Mouse (Mus musculus): ENCODE results near the gene Sytl5. TPM values are rescaled to one million over a fixed set of nuclear protein-coding genes. Genes with fewer than 3 reads are reported as not detected.

Gene Sytl5
- 0.11 and 0.23 TPM in 2 replicates for polyA plus RNA-seq (2014; fragmentation: Nextera tagmentation; extraction: Ambion mirVana)

GRCm38 (mm10) chrX:9885322-9885721 is at the start of gene Sytl5:
Sytl5 (plus strand) TSS chrX:9885622.
- no peak within 1 kb of the TSS for H3K27ac ChIP-seq (replicated peaks; ENCODE audit: low read depth, low read length)
- H3K9me3 ChIP-seq (ENCODE audit: control insufficient read depth, low read length) = no peaks in the 10 kb centered on the region
- no peaks in the 10 kb centered on the region for H3K27me3 ChIP-seq (ENCODE audit: control insufficient read depth, insufficient read depth, low read length)
- H3K4me2 ChIP-seq (ENCODE audit: low read depth, severe bottlenecking) = no peak within 1 kb of the TSS
- H3K9ac ChIP-seq (ENCODE audit: low read length) = no peak within 1 kb of the TSS
- ATAC-seq (ENCODE audit: insufficient number of reproducible peaks, low FRiP score, low TSS enrichment, low read depth) (no peak), DNase-seq (ENCODE audit: low spot score) (no peak)
- WGBS = 66% methylated on average over 2 of the region's 2 CpGs
- no peak within 1 kb of the TSS for H3K4me3 ChIP-seq (ENCODE audit: low read depth, low read length)
- H3K4me1 ChIP-seq (ENCODE audit: control insufficient read depth, insufficient read depth, low read length) = no peaks in the 10 kb centered on the region
- H3K36me3 ChIP-seq (ENCODE audit: control insufficient read depth, insufficient read depth, low read length) = no peaks in the 10 kb centered on the region

GRCm38 (mm10) chrX:9846628-9847027 is 38.8 kb upstream of the Sytl5 start, which contains the start of gene Hypm:
Hypm (plus strand) TSS chrX:9846928.
- no peaks in the 10 kb centered on the region for H3K36me3 ChIP-seq (ENCODE audit: control insufficient read depth, insufficient read depth, low read length)
- ATAC-seq (ENCODE audit: insufficient number of reproducible peaks, low FRiP score, low TSS enrichment, low read depth) = no peak
- WGBS = 74% methylated on average over 3 of the region's 3 CpGs
- H3K9me3 ChIP-seq (ENCODE audit: control insufficient read depth, low read length) = no peaks in the 10 kb centered on the region
- no peaks in the 10 kb centered on the region for H3K4me1 ChIP-seq (ENCODE audit: control insufficient read depth, insufficient read depth, low read length)
- DNase-seq (ENCODE audit: low spot score) = no peak
- H3K27ac ChIP-seq (replicated peaks; ENCODE audit: low read depth, low read length) = no peak within 1 kb of the TSS
- H3K4me2 ChIP-seq (ENCODE audit: low read depth, severe bottlenecking) = no peak within 1 kb of the TSS
- no peak within 1 kb of the TSS for H3K9ac ChIP-seq (ENCODE audit: low read length)
- H3K27me3 ChIP-seq (ENCODE audit: control insufficient read depth, insufficient read depth, low read length) = no peaks in the 10 kb centered on the region
- H3K4me3 ChIP-seq (ENCODE audit: low read depth, low read length) = no peak within 1 kb of the TSS

GRCm38 (mm10) chrX:9849403-9849802 is 36.0 kb upstream of the Sytl5 start, which contains the start of gene H2al3:
H2al3 (plus strand) TSS chrX:9849703.
- no peak within 1 kb of the TSS for H3K27ac ChIP-seq (replicated peaks; ENCODE audit: low read depth, low read length)
- DNase-seq (ENCODE audit: low spot score) = no peak
- H3K4me3 ChIP-seq (ENCODE audit: low read depth, low read length) = no peak within 1 kb of the TSS
- H3K9me3 ChIP-seq (ENCODE audit: control insufficient read depth, low read length) = no peaks in the 10 kb centered on the region
- no peak for ATAC-seq (ENCODE audit: insufficient number of reproducible peaks, low FRiP score, low TSS enrichment, low read depth)
- H3K27me3 ChIP-seq (ENCODE audit: control insufficient read depth, insufficient read depth, low read length) = no peaks in the 10 kb centered on the region
- no peak within 1 kb of the TSS for H3K9ac ChIP-seq (ENCODE audit: low read length)
- 69% methylated on average over 1 of the region's 1 CpGs for WGBS
- no peaks in the 10 kb centered on the region for H3K4me1 ChIP-seq (ENCODE audit: control insufficient read depth, insufficient read depth, low read length)
- H3K36me3 ChIP-seq (ENCODE audit: control insufficient read depth, insufficient read depth, low read length) = no peaks in the 10 kb centered on the region
- no peak within 1 kb of the TSS for H3K4me2 ChIP-seq (ENCODE audit: low read depth, severe bottlenecking)

DNA sequence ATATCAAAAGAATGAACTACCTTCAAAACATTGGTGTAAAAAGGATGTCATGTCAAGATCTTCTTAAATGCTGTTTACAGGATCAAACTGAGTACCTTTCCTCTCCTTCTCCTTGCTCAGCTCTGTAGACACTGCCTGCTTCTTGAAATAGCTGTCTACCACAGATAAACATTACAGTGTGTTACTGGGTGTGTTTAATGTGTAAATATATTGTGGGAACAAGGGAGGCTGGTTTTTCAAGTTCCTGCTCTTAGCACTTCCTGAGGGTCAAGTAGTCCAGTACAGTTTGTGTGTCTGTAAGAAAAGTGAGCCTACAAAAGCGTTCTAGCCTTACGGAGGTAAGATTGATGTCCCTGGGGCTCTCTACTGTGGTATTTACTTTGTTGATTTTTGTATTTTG is 23.6 kb upstream of the Sytl5 start:
- Histone ChIP-seq H3K27ac (replicated peaks; ENCODE audit: low read depth, low read length) (no peak overlapping the region), H3K4me3 (ENCODE audit: low read depth, low read length) (no peak overlapping the region), H3K9ac (ENCODE audit: low read length) (no peak overlapping the region), H3K4me1 (ENCODE audit: control insufficient read depth, insufficient read depth, low read length) (no peaks in the 10 kb centered on the region), H3K27me3 (ENCODE audit: control insufficient read depth, insufficient read depth, low read length) (no peaks in the 10 kb centered on the region), H3K4me2 (ENCODE audit: low read depth, severe bottlenecking) (no peak overlapping the region), H3K36me3 (ENCODE audit: control insufficient read depth, insufficient read depth, low read length) (no peaks in the 10 kb centered on the region), H3K9me3 (ENCODE audit: control insufficient read depth, low read length) (no peaks in the 10 kb centered on the region)
- DNase-seq (ENCODE audit: low spot score) (no peak), ATAC-seq (ENCODE audit: insufficient number of reproducible peaks, low FRiP score, low TSS enrichment, low read depth) (no peak)
- WGBS = 87% methylated on average over 2 of the region's 2 CpGs

DNA sequence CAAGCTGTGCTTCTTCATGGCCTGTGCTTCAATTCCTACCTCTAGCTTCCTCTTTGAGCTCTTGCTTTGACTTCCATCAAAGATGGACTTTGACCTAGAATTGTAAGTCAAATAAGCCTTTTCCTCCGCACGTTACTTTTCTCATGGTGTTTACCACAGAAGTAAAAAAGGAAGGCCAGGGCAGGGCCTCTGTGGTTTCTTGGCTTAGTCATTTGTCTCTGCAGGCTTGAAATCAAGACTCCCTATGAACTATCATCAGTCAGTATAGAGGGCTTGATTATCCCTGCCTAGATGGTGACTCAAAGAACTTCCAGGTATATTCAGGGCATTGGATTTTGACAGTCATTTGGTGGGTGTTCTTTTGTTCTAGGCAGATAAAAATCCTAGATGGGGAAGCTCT is 9.9 kb upstream of the Sytl5 start:
- H3K9me3 ChIP-seq (ENCODE audit: control insufficient read depth, low read length) = no peaks in the 10 kb centered on the region
- 88% methylated on average over 2 of the region's 2 CpGs for WGBS
- no peaks in the 10 kb centered on the region for H3K36me3 ChIP-seq (ENCODE audit: control insufficient read depth, insufficient read depth, low read length)

DNA sequence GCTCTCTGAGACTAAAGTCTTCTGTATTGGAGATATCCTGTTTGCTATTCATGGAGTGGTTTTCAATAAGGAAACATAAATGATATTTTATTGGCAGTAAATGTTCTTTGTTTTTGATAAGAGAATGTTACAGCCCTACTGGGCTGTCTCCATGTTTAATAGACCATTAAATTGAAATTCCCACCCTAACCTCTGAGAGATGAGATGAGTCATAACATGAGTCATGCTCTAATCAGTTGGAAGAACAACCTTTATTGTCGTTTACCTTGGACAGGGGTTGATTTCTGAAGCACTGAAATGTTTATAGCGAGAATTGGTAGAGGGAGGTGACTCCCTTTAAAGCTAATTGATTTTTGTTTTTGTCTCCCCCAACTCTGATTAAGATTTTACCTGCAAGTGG is 24.1 kb downstream of the Sytl5 start:
- Histone ChIP-seq H3K4me1 (ENCODE audit: control insufficient read depth, insufficient read depth, low read length) (no peaks in the 10 kb centered on the region), H3K27ac (replicated peaks; ENCODE audit: low read depth, low read length) (no peak overlapping the region), H3K9ac (ENCODE audit: low read length) (no peak overlapping the region), H3K27me3 (ENCODE audit: control insufficient read depth, insufficient read depth, low read length) (no peaks in the 10 kb centered on the region), H3K4me3 (ENCODE audit: low read depth, low read length) (no peak overlapping the region), H3K36me3 (ENCODE audit: control insufficient read depth, insufficient read depth, low read length) (no peaks in the 10 kb centered on the region), H3K4me2 (ENCODE audit: low read depth, severe bottlenecking) (no peak overlapping the region), H3K9me3 (ENCODE audit: control insufficient read depth, low read length) (no peaks in the 10 kb centered on the region)
- DNase-seq (ENCODE audit: low spot score) = no peak
- ATAC-seq (ENCODE audit: insufficient number of reproducible peaks, low FRiP score, low TSS enrichment, low read depth) = no peak
- WGBS = 71% methylated on average over 2 of the region's 2 CpGs

More for the DNA sequence above, 9.9 kb upstream of the Sytl5 start:
- DNase-seq (ENCODE audit: low spot score) = no peak
- Histone ChIP-seq H3K27ac (replicated peaks; ENCODE audit: low read depth, low read length) (no peak overlapping the region), H3K4me3 (ENCODE audit: low read depth, low read length) (no peak overlapping the region), H3K27me3 (ENCODE audit: control insufficient read depth, insufficient read depth, low read length) (no peaks in the 10 kb centered on the region), H3K4me2 (ENCODE audit: low read depth, severe bottlenecking) (no peak overlapping the region), H3K4me1 (ENCODE audit: control insufficient read depth, insufficient read depth, low read length) (no peaks in the 10 kb centered on the region), H3K9ac (ENCODE audit: low read length) (no peak overlapping the region)
- ATAC-seq (ENCODE audit: insufficient number of reproducible peaks, low FRiP score, low TSS enrichment, low read depth) = no peak

GRCm38 (mm10) chrX:9933839-9934238 is 48.4 kb downstream of the Sytl5 start:
- H3K27ac ChIP-seq (replicated peaks; ENCODE audit: low read depth, low read length) = no peak overlapping the region
- H3K4me3 ChIP-seq (ENCODE audit: low read depth, low read length) = no peak overlapping the region
- H3K27me3 ChIP-seq (ENCODE audit: control insufficient read depth, insufficient read depth, low read length) = no peaks in the 10 kb centered on the region
- ATAC-seq (ENCODE audit: insufficient number of reproducible peaks, low FRiP score, low TSS enrichment, low read depth) (no peak), DNase-seq (ENCODE audit: low spot score) (no peak)
- no peaks in the 10 kb centered on the region for H3K36me3 ChIP-seq (ENCODE audit: control insufficient read depth, insufficient read depth, low read length)
- H3K4me1 ChIP-seq (ENCODE audit: control insufficient read depth, insufficient read depth, low read length) = no peaks in the 10 kb centered on the region
- H3K9ac ChIP-seq (ENCODE audit: low read length) = no peak overlapping the region
- no peaks in the 10 kb centered on the region for H3K9me3 ChIP-seq (ENCODE audit: control insufficient read depth, low read length)
- no peak overlapping the region for H3K4me2 ChIP-seq (ENCODE audit: low read depth, severe bottlenecking)

DNA sequence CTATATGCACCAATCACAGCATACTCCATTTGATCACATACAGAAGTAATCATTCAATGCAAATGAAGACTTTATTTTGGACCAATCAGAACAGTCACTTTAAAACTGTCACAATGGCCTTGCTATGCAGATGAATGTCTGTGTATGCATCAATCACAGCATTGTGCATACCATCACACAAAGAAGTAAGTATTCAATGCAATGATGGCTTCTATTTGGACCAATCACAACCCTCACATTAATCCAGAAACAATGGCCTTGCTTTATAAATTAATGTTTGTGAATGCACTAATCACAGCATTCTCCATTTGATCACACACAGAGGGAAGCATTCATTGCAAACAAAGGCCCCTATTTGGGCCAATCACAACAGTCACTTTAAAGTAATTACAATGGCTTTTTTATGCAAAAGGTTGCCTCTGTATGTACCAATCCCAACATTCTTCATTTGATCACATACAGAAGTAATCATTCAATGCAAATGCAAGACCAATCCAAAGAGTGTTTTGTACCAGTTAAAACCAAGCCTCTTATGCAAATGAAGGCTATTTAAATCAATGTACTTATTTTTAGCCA is 98.8 kb downstream of the Sytl5 start:
- no peak overlapping the region for H3K4me3 ChIP-seq (ENCODE audit: low read depth, low read length)
- no peak for DNase-seq (ENCODE audit: low spot score)
- H3K4me2 ChIP-seq (ENCODE audit: low read depth, severe bottlenecking) = no peak overlapping the region
- ATAC-seq (ENCODE audit: insufficient number of reproducible peaks, low FRiP score, low TSS enrichment, low read depth) = no peak
- H3K36me3 ChIP-seq (ENCODE audit: control insufficient read depth, insufficient read depth, low read length) = no peaks in the 10 kb centered on the region
- no peak overlapping the region for H3K9ac ChIP-seq (ENCODE audit: low read length)
- H3K9me3 ChIP-seq (ENCODE audit: control insufficient read depth, low read length) = no peaks in the 10 kb centered on the region
- H3K27ac ChIP-seq (replicated peaks; ENCODE audit: low read depth, low read length) = no peak overlapping the region
- H3K4me1 ChIP-seq (ENCODE audit: control insufficient read depth, insufficient read depth, low read length) = no peaks in the 10 kb centered on the region
- no peaks in the 10 kb centered on the region for H3K27me3 ChIP-seq (ENCODE audit: control insufficient read depth, insufficient read depth, low read length)

- no peak for DNase-seq (ENCODE audit: low spot score)
- 68% methylated on average over 1 of the region's 1 CpGs for WGBS
- Histone ChIP-seq H3K9ac (ENCODE audit: low read length) (no peak overlapping the region), H3K4me1 (ENCODE audit: control insufficient read depth, insufficient read depth, low read length) (no peaks in the 10 kb centered on the region), H3K27me3 (ENCODE audit: control insufficient read depth, insufficient read depth, low read length) (no peaks in the 10 kb centered on the region), H3K36me3 (ENCODE audit: control insufficient read depth, insufficient read depth, low read length) (no peaks in the 10 kb centered on the region), H3K4me2 (ENCODE audit: low read depth, severe bottlenecking) (no peak overlapping the region), H3K27ac (replicated peaks; ENCODE audit: low read depth, low read length) (no peak overlapping the region), H3K4me3 (ENCODE audit: low read depth, low read length) (no peak overlapping the region), H3K9me3 (ENCODE audit: control insufficient read depth, low read length) (no peaks in the 10 kb centered on the region)
- ATAC-seq (ENCODE audit: insufficient number of reproducible peaks, low FRiP score, low TSS enrichment, low read depth) = no peak
These were observed 115.3 kb downstream of the Sytl5 start for GRCm38 (mm10) chrX:10000718-10001117.

All from limb, embryonic 11.5 days (tissue).